Mouse (Mus musculus): ENCODE results near the gene Olfr1132. TPM values are rescaled to one million over a fixed set of nuclear protein-coding genes. Genes with fewer than 3 reads are reported as not detected.
"Not testable (repeated sequence)": the region's sequence is repeated elsewhere in the genome, so short reads cannot be mapped to it uniquely, and the experiment has no call there.

The Olfr1132 gene
- not detected for total RNA-seq (2021)

DNA sequence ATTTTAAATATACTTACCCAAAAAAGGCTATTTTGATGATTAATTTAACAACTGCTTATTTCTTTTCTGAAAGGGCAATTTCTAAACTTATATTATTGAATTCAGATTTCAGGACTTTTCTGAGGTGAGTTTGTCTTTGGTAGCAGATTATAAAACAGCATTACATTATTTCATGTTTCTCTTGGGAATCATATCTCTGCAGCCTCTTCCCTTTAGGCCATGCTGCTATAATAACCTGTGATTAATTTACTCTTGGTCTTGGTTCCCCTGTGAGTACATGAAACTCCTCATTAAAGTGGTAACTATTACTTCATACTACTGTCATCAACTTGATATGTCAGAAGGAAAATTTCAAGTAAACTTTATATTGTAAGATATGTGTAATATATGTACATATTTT, at the start of gene Olfr1132:
TSS of gene Olfr1132 (minus strand) at position 101 of the 400 bp plus-strand sequence.
- intact Hi-C loops (cut with DNase I): no loop called here

DNA sequence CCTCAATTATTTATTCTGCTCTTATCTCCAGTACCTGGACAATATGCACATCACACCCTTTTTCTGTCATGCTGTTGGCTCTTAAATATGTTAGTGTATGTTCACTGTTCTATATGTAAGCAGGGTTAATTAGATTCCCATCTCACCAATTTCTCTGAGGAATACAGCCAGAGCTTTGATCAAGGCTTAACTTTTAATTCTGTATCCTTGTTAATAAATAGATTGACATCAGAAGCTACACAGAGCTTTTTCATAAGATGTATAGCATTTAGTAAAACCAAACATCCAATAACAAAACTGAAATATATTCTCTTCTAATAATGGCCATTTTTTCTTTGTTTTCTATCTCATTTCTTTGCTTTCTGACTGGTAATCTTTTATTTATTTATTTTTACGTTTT, 36.2 kb upstream of the Olfr1132 start, which contains the start of gene Olfr1135:
TSS of gene Olfr1135 (minus strand) at position 101 of the 400 bp plus-strand sequence.
- DNase-seq (ENCODE audit: low spot score in 2 of 2): no peak
- intact Hi-C loops (cut with DNase I): no loop called here

More for the DNA sequence above, at the start of gene Olfr1132:
- DNase-seq (ENCODE audit: low spot score in 2 of 2): no peak

DNA sequence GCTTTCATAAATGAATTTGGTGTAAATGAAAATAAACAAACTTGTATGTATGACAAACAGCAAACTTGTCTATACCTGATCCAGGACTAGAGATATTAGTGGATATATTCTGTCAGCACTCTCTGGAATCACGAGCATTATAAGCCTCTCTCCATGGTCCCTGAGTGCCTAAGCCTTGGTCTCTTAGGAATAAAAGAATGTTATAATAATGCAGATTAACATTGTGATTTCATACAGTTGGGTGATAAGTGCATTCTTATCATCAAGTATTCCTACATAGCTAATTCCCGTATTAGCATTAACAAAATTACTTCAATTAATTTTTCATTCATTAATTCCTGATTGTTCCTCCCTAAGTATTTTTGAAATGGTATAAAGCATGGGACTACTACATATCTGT, 21.0 kb upstream of the Olfr1132 start, which contains the start of gene Olfr1134:
TSS of gene Olfr1134 (minus strand) at position 101 of the 400 bp plus-strand sequence.
- no peak for DNase-seq (ENCODE audit: low spot score in 2 of 2)
- intact Hi-C loops (cut with DNase I): no loop called here

DNA sequence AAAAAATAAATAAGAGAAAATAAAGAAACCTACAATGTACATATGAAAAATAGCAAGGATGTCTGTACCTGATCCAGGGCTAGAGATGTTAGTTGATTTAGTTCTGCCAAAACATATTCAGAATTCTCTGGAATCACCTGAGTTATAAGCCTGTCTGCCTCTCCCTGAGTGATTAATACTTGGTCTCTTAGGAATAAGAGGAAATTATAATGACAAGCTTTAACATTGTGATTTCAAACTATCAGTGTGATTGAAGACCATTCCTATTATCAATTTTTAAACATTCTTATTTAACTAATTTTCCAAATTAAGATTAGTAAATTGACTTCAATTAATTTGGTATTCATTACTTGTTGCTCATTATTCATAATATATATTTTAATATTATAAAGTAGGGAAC, 9.9 kb upstream of the Olfr1132 start, which contains the start of gene Olfr1133:
TSS of gene Olfr1133 (minus strand) at position 101 of the 400 bp plus-strand sequence.
- no peak for DNase-seq (ENCODE audit: low spot score in 2 of 2)
- intact Hi-C loops (cut with DNase I): no loop called here

DNA sequence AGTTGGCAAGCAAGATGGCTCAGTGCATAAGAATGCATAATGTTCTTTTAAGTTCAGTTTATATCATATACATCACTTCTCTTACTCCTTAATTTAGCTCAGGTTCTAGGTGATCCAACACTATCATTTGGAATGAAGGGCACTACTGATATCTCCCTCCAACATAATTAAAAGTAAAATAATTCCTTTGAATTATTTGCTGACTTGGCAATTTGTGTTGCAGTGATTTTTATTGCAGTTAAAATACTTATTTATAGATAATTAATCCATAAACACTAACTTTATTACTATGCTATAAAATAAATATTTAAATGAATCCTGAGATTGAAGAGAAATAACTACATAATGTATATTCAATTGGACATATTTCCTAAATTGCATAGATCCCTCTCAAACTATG, 5.1 kb upstream of the Olfr1132 start:
- DNase-seq (ENCODE audit: low spot score in 2 of 2): no peak
- intact Hi-C loops (cut with DNase I): no loop called here

DNA sequence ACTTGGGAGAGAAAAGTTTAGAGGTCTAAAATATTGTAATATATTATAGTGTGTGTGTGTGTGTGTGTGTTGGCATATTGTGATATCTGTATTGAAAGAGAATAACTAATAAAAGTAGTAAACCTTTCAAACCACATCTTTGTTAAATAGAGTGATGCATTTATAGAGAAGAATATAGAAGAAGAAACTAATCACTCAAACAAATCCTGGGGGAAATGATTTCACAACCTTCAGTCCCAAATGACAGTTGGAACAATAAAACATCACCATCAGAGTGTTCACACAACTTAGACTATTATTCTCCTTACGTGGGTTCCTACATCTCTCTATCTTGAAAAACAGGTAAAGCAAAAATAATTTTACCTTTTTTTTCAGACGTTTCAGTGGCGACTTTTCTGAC, 10.5 kb downstream of the Olfr1132 start, which contains the start of gene Olfr1131:
TSS of gene Olfr1131 (plus strand) at position 301 of the 400 bp plus-strand sequence.
- no peak for DNase-seq (ENCODE audit: low spot score in 2 of 2)
- intact Hi-C loops (cut with DNase I): no loop called here

DNA sequence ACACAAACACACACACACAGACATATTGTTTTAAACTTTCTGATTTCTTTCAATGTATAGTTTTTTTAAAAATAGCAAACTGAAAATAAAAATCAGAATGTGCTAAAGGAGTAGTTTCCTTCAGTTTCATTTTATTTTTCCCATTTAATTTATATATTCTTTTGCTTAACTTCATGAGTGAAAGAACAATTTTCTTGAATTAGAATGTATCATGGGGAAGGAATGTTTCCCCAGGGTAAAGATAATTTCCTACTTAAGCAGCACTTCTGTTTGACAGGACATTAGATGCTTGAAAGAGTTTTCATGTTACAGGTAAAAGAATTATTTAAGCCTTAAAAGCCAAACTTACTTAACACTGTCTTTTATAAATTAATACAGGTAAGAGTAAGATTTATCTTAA, 31.4 kb downstream of the Olfr1132 start, which contains the start of gene Olfr1130:
TSS of gene Olfr1130 (plus strand) at position 301 of the 400 bp plus-strand sequence.
- intact Hi-C loops (cut with DNase I); DNase-seq (ENCODE audit: low spot score in 2 of 2): not testable (repeated sequence)

Other genes with a start within 250 kb of the Olfr1132 start
- gene Olfr1123, start 220.9 kb downstream of the Olfr1132 start, total RNA-seq (2021): not detected
- not detected for gene Olfr1124, start 207.3 kb downstream of the Olfr1132 start, total RNA-seq (2021)
- not detected for gene Olfr1126, start 183.6 kb downstream of the Olfr1132 start, total RNA-seq (2021)
- gene Pramel7, start 140.4 kb downstream of the Olfr1132 start, total RNA-seq (2021): not detected
- not detected for gene Pramel6, start 131.0 kb downstream of the Olfr1132 start, total RNA-seq (2021)
- gene Olfr153, start 105.7 kb downstream of the Olfr1132 start, total RNA-seq (2021): not detected
- not detected for gene Olfr1128, start 92.0 kb downstream of the Olfr1132 start, total RNA-seq (2021)
- gene Olfr1129, start 63.6 kb downstream of the Olfr1132 start, total RNA-seq (2021): not detected
- gene Olfr1130, start 31.3 kb downstream of the Olfr1132 start, total RNA-seq (2021): not detected
- not detected for gene Olfr1131, start 10.4 kb downstream of the Olfr1132 start, total RNA-seq (2021)
- gene Olfr1133, start 9.8 kb upstream of the Olfr1132 start, total RNA-seq (2021): not detected
- not detected for gene Olfr1134, start 20.9 kb upstream of the Olfr1132 start, total RNA-seq (2021)
- gene Olfr1135, start 36.1 kb upstream of the Olfr1132 start, total RNA-seq (2021): not detected
- not detected for gene Olfr1136, start 56.4 kb upstream of the Olfr1132 start, total RNA-seq (2021)
- gene Olfr1137, start 75.6 kb upstream of the Olfr1132 start, total RNA-seq (2021): not detected
- gene Olfr1138, start 102.4 kb upstream of the Olfr1132 start, total RNA-seq (2021): not detected
- not detected for gene Olfr1140, start 106.2 kb upstream of the Olfr1132 start, total RNA-seq (2021)
- gene Olfr1141, start 116.5 kb upstream of the Olfr1132 start, total RNA-seq (2021): not detected
- not detected for gene Olfr152, start 141.9 kb upstream of the Olfr1132 start, total RNA-seq (2021)
- not detected for gene Olfr1143, start 163.1 kb upstream of the Olfr1132 start, total RNA-seq (2021)
- gene Olfr1145, start 172.3 kb upstream of the Olfr1132 start, total RNA-seq (2021): not detected
- not detected for gene Olfr1148, start 193.0 kb upstream of the Olfr1132 start, total RNA-seq (2021)
- gene Olfr1150-ps1, start 206.5 kb upstream of the Olfr1132 start, total RNA-seq (2021): not detected
- gene Olfr1151, start 218.3 kb upstream of the Olfr1132 start, total RNA-seq (2021): not detected
- gene Olfr1152, start 229.0 kb upstream of the Olfr1132 start, total RNA-seq (2021): not detected